In genomic region chr6:121405311-121405710, GRCm38 (mm10) we compare ENCODE assay signal across 26 mouse cellular contexts.
"Had no signal": no experiment of that assay in that cellular context is flagged by ENCODE, and none has a peak within 500 bp of the region (broad histone marks: within the 10 kb centered on the region; RNA-seq: fewer than 3 reads in every experiment).

No protein-coding gene starts in this region.

- H3K27me3 ChIP-seq: hindbrain, embryonic 15.5 days had no signal

- H3K9ac ChIP-seq: heart, embryonic 13.5 days; heart, embryonic 15.5 days; hindbrain, embryonic 13.5 days; hindbrain, embryonic 15.5 days; kidney, embryonic 15.5 days; limb, embryonic 13.5 days; limb, embryonic 15.5 days; liver, embryonic 12.5 days; liver, embryonic 14.5 days had no signal

- H3K4me1 ChIP-seq: heart, embryonic 10.5 days; heart, embryonic 15.5 days; limb, embryonic 13.5 days; limb, embryonic 15.5 days; liver, embryonic 12.5 days had no signal

- H3K4me2 ChIP-seq: heart, embryonic 13.5 days; heart, embryonic 15.5 days; hindbrain, embryonic 13.5 days; hindbrain, embryonic 15.5 days; kidney, embryonic 15.5 days; limb, embryonic 13.5 days; limb, embryonic 15.5 days; liver, embryonic 12.5 days had no signal

- H3K27ac ChIP-seq: gastrocnemius, adult 2 months; heart, embryonic 10.5 days; heart, embryonic 13.5 days; heart, embryonic 15.5 days; hindbrain, embryonic 13.5 days; hindbrain, embryonic 15.5 days; hindbrain, postnatal 0 days; kidney, embryonic 15.5 days; kidney, postnatal 0 days; limb, embryonic 13.5 days; limb, embryonic 15.5 days; liver, embryonic 12.5 days; liver, embryonic 14.5 days had no signal

- H3K9me3 ChIP-seq: heart, embryonic 10.5 days; heart, embryonic 13.5 days; heart, embryonic 15.5 days; hindbrain, embryonic 13.5 days; hindbrain, embryonic 15.5 days; kidney, embryonic 15.5 days; limb, embryonic 13.5 days; limb, embryonic 15.5 days; liver, embryonic 12.5 days had no signal

- H3K4me3 ChIP-seq: gastrocnemius, adult 2 months; heart, embryonic 10.5 days; heart, embryonic 13.5 days; heart, embryonic 15.5 days; hindbrain, embryonic 13.5 days; hindbrain, embryonic 15.5 days; kidney, embryonic 15.5 days; limb, embryonic 13.5 days; limb, embryonic 15.5 days; liver, embryonic 12.5 days had no signal

- ATAC-seq: hindbrain, postnatal 0 days; intestine, embryonic 16.5 days; liver, embryonic 12.5 days had no signal

- H3K36me3 ChIP-seq: heart, embryonic 10.5 days; heart, embryonic 13.5 days; heart, embryonic 15.5 days; hindbrain, embryonic 13.5 days; hindbrain, embryonic 15.5 days; kidney, embryonic 15.5 days; limb, embryonic 13.5 days; limb, embryonic 15.5 days; liver, embryonic 12.5 days had no signal

- DNase-seq: gastrocnemius, adult 2 months; gastrocnemius, postnatal 14 days; heart, adult 18-20 months; heart, postnatal 14 days; heart, postnatal 36 days; kidney, adult 11 months; kidney, adult 2 months; kidney, adult 9 months; kidney, postnatal 14 days; kidney, postnatal 36 days; layer of hippocampus, adult 9-11 months; layer of hippocampus, postnatal 36 days; left cerebral cortex, postnatal 4 days had no signal
